ENCODE assay signal across 8 mouse cellular contexts in genomic region chr12:86832551-86833182, GRCm38 (mm10). TPM values are rescaled to one million over a fixed set of nuclear protein-coding genes. Genes with fewer than 3 reads are reported as not detected.
DNase-seq lines count a peak whose midpoint lies in the region; ATAC-seq lines count a peak whose summit lies in the region.

No protein-coding gene starts in this region.

- H3K9me3 ChIP-seq in neural tube, embryonic 11.5 days (ENCODE audit: control insufficient read depth, low read length), result no peaks in the 10 kb centered on the region
- H3K9me3 ChIP-seq in erythroblast, embryonic 14.5 days (ENCODE audit: control insufficient read depth, low read length), result no peaks in the 10 kb centered on the region
- no peaks in the 10 kb centered on the region for H3K9me3 ChIP-seq in intestine, embryonic 16.5 days (ENCODE audit: control insufficient read depth, low read length)

- H3K9ac ChIP-seq in neural tube, embryonic 11.5 days (ENCODE audit: low read length), result peak overlapping the region; percentile 63
- H3K9ac ChIP-seq in intestine, embryonic 16.5 days (ENCODE audit: low read depth, low read length), result peak overlapping the region; percentile 66; the same call in 1 of the 2 replicates

- DNase-seq in neural tube, embryonic 11.5 days (ENCODE audit: low spot score), result no peak
- no peak for DNase-seq in neural tube, embryonic 10.5 days (ENCODE audit: extremely low spot score, low spot score)
- peak; percentile 74 for DNase-seq in naive thymus-derived CD4-positive, alpha-beta T cell, adult 2 months (ENCODE audit: low read depth)
- DNase-seq in cerebellum, postnatal 10 days, result no peak
- no peak for DNase-seq in cerebellum, postnatal 25 days
- DNase-seq in adrenal gland, adult 18-20 months (ENCODE audit: low spot score in 2 of 2), result no peak

- no peak overlapping the region; the same call in 1 of the 2 replicates for H3K4me2 ChIP-seq in neural tube, embryonic 11.5 days (ENCODE audit: low read depth)
- no peak overlapping the region for H3K4me2 ChIP-seq in intestine, embryonic 16.5 days (ENCODE audit: low read depth, low read length)

- no peaks in the 10 kb centered on the region for H3K36me3 ChIP-seq in neural tube, embryonic 11.5 days (ENCODE audit: control insufficient read depth, insufficient read depth, low read length)
- no peaks in the 10 kb centered on the region for H3K36me3 ChIP-seq in erythroblast, embryonic 14.5 days (ENCODE audit: control insufficient read depth)
- H3K36me3 ChIP-seq in intestine, embryonic 16.5 days (ENCODE audit: control insufficient read depth, insufficient read depth, low read length), result no peaks in the 10 kb centered on the region

- WGBS in neural tube, embryonic 11.5 days, result 65% methylated on average over 11 of the region's 11 CpGs
- 61% methylated on average over 11 of the region's 11 CpGs for WGBS in intestine, embryonic 16.5 days

- H3K27ac ChIP-seq in neural tube, embryonic 11.5 days (ENCODE audit: low read depth, low read length), result peak overlapping the region; percentile 67
- H3K27ac ChIP-seq in intestine, embryonic 16.5 days (ENCODE audit: low read length), result no peak overlapping the region

- H3K27me3 ChIP-seq in neural tube, embryonic 11.5 days (ENCODE audit: control insufficient read depth, insufficient read depth, low read length), result no peaks in the 10 kb centered on the region
- peaks cover 3% of the 10 kb centered on the region; the same call in 1 of the 2 replicates for H3K27me3 ChIP-seq in erythroblast, embryonic 14.5 days (ENCODE audit: control insufficient read depth)
- H3K27me3 ChIP-seq in intestine, embryonic 16.5 days (replicated peaks; ENCODE audit: control insufficient read depth, insufficient read depth, low read length), result no peaks in the 10 kb centered on the region

- peaks cover 23% of the 10 kb centered on the region for H3K4me1 ChIP-seq in neural tube, embryonic 11.5 days (ENCODE audit: control insufficient read depth, insufficient read depth, low read length)
- H3K4me1 ChIP-seq in erythroblast, embryonic 14.5 days (ENCODE audit: control insufficient read depth), result peaks cover 61% of the 10 kb centered on the region
- peaks cover 30% of the 10 kb centered on the region for H3K4me1 ChIP-seq in intestine, embryonic 16.5 days (ENCODE audit: control insufficient read depth, insufficient read depth, low read length)

- ATAC-seq in neural tube, embryonic 11.5 days (ENCODE audit: insufficient read depth, low FRiP score, low TSS enrichment), result no peak
- no peak for ATAC-seq in intestine, embryonic 16.5 days

- no peak overlapping the region for H3K4me3 ChIP-seq in neural tube, embryonic 11.5 days (ENCODE audit: low read depth, low read length)
- peak overlapping the region; percentile 32 for H3K4me3 ChIP-seq in erythroblast, embryonic 14.5 days (replicated peaks)
- no peak overlapping the region for H3K4me3 ChIP-seq in intestine, embryonic 16.5 days (ENCODE audit: low read length)

RNA-seq across cellular contexts. Expression of gene Irf2bpl, which starts 51.9 kb away (rescaled TPM):
- 19.4 and 20.6 TPM in 2 replicates for polyA plus RNA-seq in neural tube, embryonic 11.5 days (2014; fragmentation: Nextera tagmentation; extraction: Ambion mirVana)
- 0.04 and 0.05 TPM in 2 replicates for polyA plus RNA-seq in erythroblast, embryonic 14.5 days (2012)
- 8.2 and 10.9 TPM in 2 replicates for polyA plus RNA-seq in intestine, embryonic 16.5 days (2015; fragmentation: Nextera tagmentation; extraction: Ambion mirVana)
- 10 to 100 TPM; 61.0 to 61.4 TPM for total RNA-seq in adrenal gland, adult 18-20 months (2021)
